Mouse (Mus musculus): Measurements from ENCODE around the gene Sars2. TPM values are rescaled to one million over a fixed set of nuclear protein-coding genes. Genes with fewer than 3 reads are reported as not detected.
"Not testable (repeated sequence)": the region's sequence is repeated elsewhere in the genome, so short reads cannot be mapped to it uniquely, and the experiment has no call there.

Gene Sars2
- 27.3 and 30.8 TPM in 2 replicates for polyA plus RNA-seq (2015; fragmentation: Nextera tagmentation; extraction: Ambion mirVana)

GRCm38 (mm10) chr7:28741709-28742438 is at the start of gene Sars2, which contains the start of gene Mrps12:
Gene Sars2 (plus strand): TSS chr7:28741992.
Gene Mrps12 (minus strand): TSS chr7:28741820.
- WGBS: under 1% methylated on average over 39 of the region's 39 CpGs
- ATAC-seq (ENCODE audit: insufficient number of reproducible peaks, insufficient read depth, low FRiP score, low TSS enrichment, low read depth): peak; percentile 97
- Histone ChIP-seq H3K9me3 (no peaks in the 10 kb centered on the region), H3K9ac (peak within 1 kb of the TSS; percentile 88), H3K36me3 (peaks cover 63% of the 10 kb centered on the region), H3K4me2 (peak within 1 kb of the TSS; percentile 87), H3K4me1 (peaks cover 18% of the 10 kb centered on the region), H3K4me3 (peak within 1 kb of the TSS; percentile 78), H3K27me3 (no peaks in the 10 kb centered on the region), H3K27ac (peak within 1 kb of the TSS; percentile 87)

- Histone ChIP-seq H3K9me3 (no peaks in the 10 kb centered on the region), H3K9ac (peak within 1 kb of the TSS; percentile 75), H3K36me3 (no peaks in the 10 kb centered on the region), H3K27ac (peak within 1 kb of the TSS; percentile 39), H3K4me1 (peaks cover 17% of the 10 kb centered on the region), H3K4me2 (peak within 1 kb of the TSS; percentile 94), H3K27me3 (peaks cover 14% of the 10 kb centered on the region), H3K4me3 (peak within 1 kb of the TSS; percentile 60)
- WGBS: 25% methylated on average over 28 of the region's 30 CpGs
- peak; percentile 8; the same call in 1 of the 2 replicates for ATAC-seq (ENCODE audit: insufficient number of reproducible peaks, insufficient read depth, low FRiP score, low TSS enrichment, low read depth)
Measured at GRCm38 (mm10) chr7:28692545-28693320, 49.1 kb upstream of the Sars2 start, which contains the start of gene Fbxo27. Gene Fbxo27 (plus strand): TSS chr7:28692849.

GRCm38 (mm10) chr7:28693321-28693966 is 48.3 kb upstream of the Sars2 start:
- H3K4me3 ChIP-seq: peak overlapping the region; percentile 60
- peaks cover 17% of the 10 kb centered on the region for H3K4me1 ChIP-seq
- peak overlapping the region; percentile 39 for H3K27ac ChIP-seq
- H3K9me3 ChIP-seq: no peaks in the 10 kb centered on the region
- peak overlapping the region; percentile 94 for H3K4me2 ChIP-seq
- H3K9ac ChIP-seq: peak overlapping the region; percentile 75
- H3K27me3 ChIP-seq: peaks cover 14% of the 10 kb centered on the region
- 1% methylated on average over 38 of the region's 38 CpGs for WGBS
- peak; percentile 69 for ATAC-seq (ENCODE audit: insufficient number of reproducible peaks, insufficient read depth, low FRiP score, low TSS enrichment, low read depth)
- H3K36me3 ChIP-seq: no peaks in the 10 kb centered on the region

DNA sequence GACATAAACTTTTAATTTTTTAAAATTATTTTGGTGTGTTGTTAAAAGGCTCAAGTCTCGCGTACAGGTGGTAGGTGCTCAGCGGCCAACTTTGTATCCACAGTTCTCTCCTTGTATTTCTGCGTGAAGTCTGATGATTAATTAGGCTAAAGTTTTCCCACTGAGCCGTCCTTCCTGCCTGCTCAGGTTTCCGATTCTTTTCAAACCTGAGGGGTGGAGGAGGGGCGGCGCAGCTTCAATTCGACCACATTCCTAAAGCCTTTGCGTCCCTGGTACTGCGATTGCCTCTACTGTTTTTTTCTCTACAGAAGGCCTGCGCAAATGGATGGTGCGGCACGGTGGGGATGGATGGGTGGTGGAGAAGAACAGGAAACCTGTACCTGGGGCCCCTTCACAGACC is 47.4 kb upstream of the Sars2 start:
- Histone ChIP-seq H3K36me3 (no peaks in the 10 kb centered on the region), H3K27me3 (peaks cover 14% of the 10 kb centered on the region), H3K4me2 (peak overlapping the region; percentile 94), H3K9me3 (no peaks in the 10 kb centered on the region), H3K9ac (no peak overlapping the region), H3K4me1 (peaks cover 17% of the 10 kb centered on the region), H3K4me3 (peak overlapping the region; percentile 60; the same call in 1 of the 2 replicates), H3K27ac (no peak overlapping the region; the same call in 1 of the 2 replicates)
- 6% methylated on average over 14 of the region's 14 CpGs for WGBS
- no peak for ATAC-seq (ENCODE audit: insufficient number of reproducible peaks, insufficient read depth, low FRiP score, low TSS enrichment, low read depth)

- Histone ChIP-seq H3K9me3 (peaks cover 1% of the 10 kb centered on the region; the same call in 1 of the 2 replicates), H3K4me2 (peak overlapping the region; percentile 94), H3K36me3 (no peaks in the 10 kb centered on the region), H3K27ac (no peak overlapping the region), H3K4me3 (no peak overlapping the region), H3K27me3 (peaks cover 14% of the 10 kb centered on the region), H3K9ac (no peak overlapping the region), H3K4me1 (peaks cover 17% of the 10 kb centered on the region)
- WGBS: 45% methylated on average over 8 of the region's 8 CpGs
- no peak for ATAC-seq (ENCODE audit: insufficient number of reproducible peaks, insufficient read depth, low FRiP score, low TSS enrichment, low read depth)
Measured at GRCm38 (mm10) chr7:28694966-28695511, 46.8 kb upstream of the Sars2 start.

GRCm38 (mm10) chr7:28697277-28697676 is 44.5 kb upstream of the Sars2 start:
- 92% methylated on average over 11 of the region's 11 CpGs for WGBS
- Histone ChIP-seq H3K9me3 (peaks cover 6% of the 10 kb centered on the region; the same call in 1 of the 2 replicates), H3K36me3 (no peaks in the 10 kb centered on the region), H3K4me3 (no peak overlapping the region), H3K4me2 (no peak overlapping the region), H3K9ac (no peak overlapping the region), H3K27ac (no peak overlapping the region), H3K27me3 (peaks cover 14% of the 10 kb centered on the region), H3K4me1 (peaks cover 17% of the 10 kb centered on the region)
- ATAC-seq (ENCODE audit: insufficient number of reproducible peaks, insufficient read depth, low FRiP score, low TSS enrichment, low read depth): no peak

GRCm38 (mm10) chr7:28700269-28700668 is 41.5 kb upstream of the Sars2 start:
- no peak overlapping the region for H3K4me3 ChIP-seq
- no peaks in the 10 kb centered on the region for H3K36me3 ChIP-seq
- H3K4me2 ChIP-seq: no peak overlapping the region
- H3K27me3 ChIP-seq: no peaks in the 10 kb centered on the region; the same call in 1 of the 2 replicates
- WGBS: 96% methylated on average over 4 of the region's 4 CpGs
- no peaks in the 10 kb centered on the region for H3K4me1 ChIP-seq
- no peak for ATAC-seq (ENCODE audit: insufficient number of reproducible peaks, insufficient read depth, low FRiP score, low TSS enrichment, low read depth)
- H3K27ac ChIP-seq: no peak overlapping the region
- no peak overlapping the region for H3K9ac ChIP-seq
- peaks cover 6% of the 10 kb centered on the region; the same call in 1 of the 2 replicates for H3K9me3 ChIP-seq

DNA sequence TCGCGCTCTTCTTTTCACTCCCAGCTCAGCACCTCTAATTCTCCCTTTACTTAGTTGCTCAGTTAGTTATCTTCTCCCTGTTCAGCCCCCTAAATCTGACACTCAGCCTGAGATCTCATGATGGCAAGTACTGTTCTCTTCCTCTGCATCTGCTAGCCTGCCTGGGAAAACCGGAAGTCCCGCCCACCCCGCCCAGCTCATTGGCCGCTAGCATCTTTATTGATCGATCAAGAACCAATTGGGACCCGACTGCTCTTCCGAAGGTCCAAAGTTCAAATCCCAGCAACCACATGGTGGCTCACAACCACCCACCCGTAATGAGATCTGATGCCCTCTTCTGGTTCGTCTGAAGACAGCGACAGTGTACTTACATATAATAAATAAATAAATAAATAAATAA is 40.5 kb upstream of the Sars2 start:
- WGBS: 93% methylated on average over 12 of the region's 12 CpGs
- not testable (repeated sequence) for H3K4me1 ChIP-seq; H3K4me2 ChIP-seq; H3K27me3 ChIP-seq; H3K27ac ChIP-seq; H3K36me3 ChIP-seq; ATAC-seq (ENCODE audit: insufficient number of reproducible peaks, insufficient read depth, low FRiP score, low TSS enrichment, low read depth); H3K9me3 ChIP-seq; H3K4me3 ChIP-seq; H3K9ac ChIP-seq

GRCm38 (mm10) chr7:28702601-28703143 is 39.1 kb upstream of the Sars2 start:
- H3K9ac ChIP-seq: no peak overlapping the region
- peaks cover 6% of the 10 kb centered on the region; the same call in 1 of the 2 replicates for H3K9me3 ChIP-seq
- no peaks in the 10 kb centered on the region for H3K36me3 ChIP-seq
- H3K27ac ChIP-seq: no peak overlapping the region
- WGBS: 74% methylated on average over 9 of the region's 9 CpGs
- H3K27me3 ChIP-seq: no peaks in the 10 kb centered on the region
- no peak overlapping the region for H3K4me2 ChIP-seq
- H3K4me1 ChIP-seq: no peaks in the 10 kb centered on the region
- no peak overlapping the region for H3K4me3 ChIP-seq
- ATAC-seq (ENCODE audit: insufficient number of reproducible peaks, insufficient read depth, low FRiP score, low TSS enrichment, low read depth): no peak

DNA sequence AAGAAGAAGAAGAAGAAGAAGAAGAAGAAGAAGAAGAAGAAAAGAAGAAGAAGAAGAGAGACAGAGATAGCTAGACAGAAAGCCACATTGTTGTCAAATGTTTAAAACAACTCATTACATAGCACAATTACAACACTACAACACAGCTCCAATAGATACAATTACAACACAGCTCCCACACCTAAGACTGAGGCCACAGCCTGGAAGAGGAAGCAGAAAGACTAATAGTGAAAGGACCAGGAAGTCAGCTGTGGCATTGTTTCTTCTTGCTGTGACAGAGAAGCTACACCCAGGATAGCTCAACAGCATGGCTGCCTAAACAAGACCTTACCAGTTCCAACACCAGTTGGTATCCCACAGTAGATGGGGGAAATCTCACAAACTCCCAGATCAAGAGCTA is 32.3 kb upstream of the Sars2 start:
- H3K27me3 ChIP-seq: no peaks in the 10 kb centered on the region
- no peaks in the 10 kb centered on the region for H3K9me3 ChIP-seq
- peaks cover 3% of the 10 kb centered on the region for H3K4me1 ChIP-seq
- ATAC-seq (ENCODE audit: insufficient number of reproducible peaks, insufficient read depth, low FRiP score, low TSS enrichment, low read depth): no peak
- no peaks in the 10 kb centered on the region for H3K36me3 ChIP-seq
- H3K9ac ChIP-seq: no peak overlapping the region
- no peak overlapping the region for H3K4me2 ChIP-seq
- no peak overlapping the region for H3K27ac ChIP-seq
- no peak overlapping the region for H3K4me3 ChIP-seq

GRCm38 (mm10) chr7:28710962-28711361 is 30.8 kb upstream of the Sars2 start:
- WGBS: 61% methylated on average over 3 of the region's 3 CpGs
- Histone ChIP-seq H3K4me3 (no peak overlapping the region), H3K36me3 (no peaks in the 10 kb centered on the region), H3K9ac (no peak overlapping the region), H3K27ac (no peak overlapping the region), H3K27me3 (no peaks in the 10 kb centered on the region), H3K9me3 (no peaks in the 10 kb centered on the region), H3K4me1 (peaks cover 10% of the 10 kb centered on the region), H3K4me2 (no peak overlapping the region)
- no peak for ATAC-seq (ENCODE audit: insufficient number of reproducible peaks, insufficient read depth, low FRiP score, low TSS enrichment, low read depth)

All from embryonic facial prominence, embryonic 13.5 days (tissue).